Mouse (Mus musculus) neural tube, embryonic 15.5 days (tissue): ENCODE data around the gene Lamc3. TPM values are rescaled to one million over a fixed set of nuclear protein-coding genes. Genes with fewer than 3 reads are reported as not detected.
"Not testable (repeated sequence)": the region's sequence is repeated elsewhere in the genome, so short reads cannot be mapped to it uniquely, and the experiment has no call there.

Source experiments
- ATAC-seq: fragments of 200-750 bp; cut with Nextera tagmentation; 2 replicates; pipeline ENCODE4 v1.8.0; 2017; ENCODE audit warnings: mild to moderate bottlenecking, moderate TSS enrichment, moderate library complexity; ENCODE audit not compliant: low FRiP score
- H3K27ac ChIP-seq: fragments of 300-500 bp; sonication (generic); replicated peaks from 2 replicates; pipeline ENCODE4 v1.5.1; 2015; ENCODE audit warnings: mild to moderate bottlenecking, inconsistent platforms
- H3K27me3 ChIP-seq: fragments of 300-500 bp; sonication (generic); replicated peaks from 2 replicates; pipeline ENCODE4 v1.6.1; 2015; ENCODE audit warnings: inconsistent platforms
- H3K36me3 ChIP-seq: fragments of 300-500 bp; sonication (generic); 2 replicates; pipeline ENCODE4 v1.6.1; 2015; ENCODE audit warnings: inconsistent platforms
- H3K4me1 ChIP-seq: fragments of 300-500 bp; sonication (generic); 2 replicates; pipeline ENCODE4 v1.6.1; 2015; ENCODE audit warnings: inconsistent platforms
- H3K4me2 ChIP-seq: fragments of 300-500 bp; sonication (generic); 2 replicates; pipeline ENCODE4 v1.6.1; 2015; ENCODE audit warnings: inconsistent platforms, mild to moderate bottlenecking, moderate library complexity
- H3K4me3 ChIP-seq: fragments of 300-500 bp; sonication (generic); replicated peaks from 2 replicates; pipeline ENCODE4 v1.5.1; 2015; ENCODE audit warnings: mild to moderate bottlenecking, inconsistent platforms
- H3K9ac ChIP-seq: fragments of 300-500 bp; sonication (generic); replicated peaks from 2 replicates; pipeline ENCODE4 v1.6.1; 2015; ENCODE audit warnings: mild to moderate bottlenecking, inconsistent platforms
- H3K9me3 ChIP-seq: fragments of 300-500 bp; sonication (generic); replicated peaks from 2 replicates; pipeline ENCODE4 v1.6.1; 2016; ENCODE audit warnings: inconsistent platforms
- WGBS: fragments of 180-500 bp; shearing (Covaris S2); methylation state at CpG from one replicate; pipeline ENCODE4 v1.1.7; 2015; ENCODE audit warnings: mixed read lengths; 5-methylcytosine and 5-hydroxymethylcytosine counted together
- polyA plus RNA-seq: library from polyadenylated mRNA; unstranded; fragments of >200 nt; fragmentation: Nextera tagmentation; extraction: Ambion mirVana; gene quantifications from 2 replicates; pipeline ENCODE4 v1.2.1, GENCODE M21; 2015

The Lamc3 gene
- polyA plus RNA-seq, 1 experiment from 2014 or later = 4.1 TPM

DNA sequence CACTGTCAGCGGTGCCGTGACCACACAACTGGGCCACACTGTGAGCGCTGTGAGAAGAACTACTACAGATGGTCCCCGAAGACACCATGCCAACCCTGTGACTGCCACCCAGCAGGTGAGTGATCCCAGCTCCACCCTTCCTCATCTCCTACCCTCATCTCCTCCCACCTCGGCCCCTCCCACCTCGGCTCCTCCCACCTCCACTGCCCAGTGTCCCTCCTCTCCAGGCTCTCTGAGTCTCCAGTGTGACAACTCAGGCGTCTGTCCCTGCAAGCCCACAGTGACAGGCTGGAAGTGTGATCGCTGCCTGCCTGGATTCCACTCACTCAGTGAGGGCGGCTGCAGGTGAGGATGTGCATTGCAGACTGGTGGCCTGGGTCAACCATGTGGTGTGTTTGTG, 18.6 kb downstream of the Lamc3 start:
- 0 out of 2 replicates have a peak, but pooled peaks cover 4% of the 10 kb centered on the region for H3K4me1 ChIP-seq
- no peak overlapping the region for H3K4me2 ChIP-seq
- H3K27me3 ChIP-seq = peaks cover 4% of the 10 kb centered on the region; the same call in 1 of the 2 replicates
- no peak overlapping the region for H3K9ac ChIP-seq
- H3K27ac ChIP-seq = no peak overlapping the region
- no peak overlapping the region for H3K4me3 ChIP-seq
- 52% methylated on average over 9 of the region's 9 CpGs for WGBS
- ATAC-seq = no peak; the same call in 1 of the 2 replicates
- no peaks in the 10 kb centered on the region for H3K9me3 ChIP-seq
- no peaks in the 10 kb centered on the region for H3K36me3 ChIP-seq

DNA sequence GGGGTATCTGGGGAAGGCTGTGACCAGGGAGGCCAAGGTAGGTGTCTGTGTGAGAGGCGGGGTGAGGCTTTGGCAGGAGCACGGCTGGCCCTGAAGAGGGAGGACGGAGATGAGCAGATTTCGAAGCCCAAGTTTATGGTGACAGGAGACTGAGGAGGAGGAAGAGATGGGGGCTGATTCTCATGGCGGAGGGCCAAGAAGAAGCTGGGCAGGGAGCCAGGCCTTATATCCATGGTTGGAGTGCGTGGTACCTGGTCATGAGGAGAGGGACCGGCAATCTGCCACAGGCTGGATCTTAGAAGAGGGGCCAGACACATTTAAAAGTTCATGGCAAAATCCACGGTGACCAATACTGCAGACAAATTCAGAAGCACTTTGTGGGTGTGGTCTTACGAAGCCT, 19.3 kb downstream of the Lamc3 start:
- H3K9ac ChIP-seq = no peak overlapping the region
- 71% methylated on average over 9 of the region's 9 CpGs for WGBS
- no peak overlapping the region for H3K4me3 ChIP-seq
- H3K27ac ChIP-seq = no peak overlapping the region
- ATAC-seq = no peak
- 0 out of 2 replicates have a peak, but pooled peaks cover 4% of the 10 kb centered on the region for H3K4me1 ChIP-seq
- no peaks in the 10 kb centered on the region for H3K36me3 ChIP-seq
- no peaks in the 10 kb centered on the region for H3K9me3 ChIP-seq
- no peak overlapping the region for H3K4me2 ChIP-seq
- H3K27me3 ChIP-seq = peaks cover 4% of the 10 kb centered on the region; the same call in 1 of the 2 replicates

DNA sequence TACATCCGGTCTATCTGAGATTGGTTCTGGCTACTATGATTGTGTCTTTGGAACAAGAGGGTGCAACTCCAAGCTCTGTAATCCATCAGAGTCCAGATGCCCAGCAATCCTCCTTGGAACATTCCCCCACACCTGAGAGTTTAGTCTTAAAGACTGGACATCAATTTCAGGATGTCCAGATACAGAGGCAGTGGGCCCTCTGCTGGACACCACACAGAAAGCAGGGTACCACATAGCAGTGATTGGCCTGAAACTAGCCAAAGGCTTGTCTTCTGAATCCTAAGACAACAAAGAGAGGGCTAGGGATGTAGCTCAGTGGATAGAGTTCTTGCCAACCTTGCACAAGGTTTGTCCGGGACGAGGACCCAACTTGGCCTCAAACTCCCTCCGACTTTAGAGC, 25.5 kb downstream of the Lamc3 start:
- no peaks in the 10 kb centered on the region for H3K9me3 ChIP-seq
- H3K27ac ChIP-seq = no peak overlapping the region
- no peak overlapping the region for H3K4me2 ChIP-seq
- H3K27me3 ChIP-seq = 0 out of 2 replicates have a peak, but pooled peaks cover 7% of the 10 kb centered on the region
- WGBS = 81% methylated on average over 4 of the region's 4 CpGs
- no peak for ATAC-seq
- H3K4me1 ChIP-seq = peaks cover 3% of the 10 kb centered on the region; the same call in 1 of the 2 replicates
- no peaks in the 10 kb centered on the region for H3K36me3 ChIP-seq
- H3K9ac ChIP-seq = no peak overlapping the region
- H3K4me3 ChIP-seq = no peak overlapping the region

DNA sequence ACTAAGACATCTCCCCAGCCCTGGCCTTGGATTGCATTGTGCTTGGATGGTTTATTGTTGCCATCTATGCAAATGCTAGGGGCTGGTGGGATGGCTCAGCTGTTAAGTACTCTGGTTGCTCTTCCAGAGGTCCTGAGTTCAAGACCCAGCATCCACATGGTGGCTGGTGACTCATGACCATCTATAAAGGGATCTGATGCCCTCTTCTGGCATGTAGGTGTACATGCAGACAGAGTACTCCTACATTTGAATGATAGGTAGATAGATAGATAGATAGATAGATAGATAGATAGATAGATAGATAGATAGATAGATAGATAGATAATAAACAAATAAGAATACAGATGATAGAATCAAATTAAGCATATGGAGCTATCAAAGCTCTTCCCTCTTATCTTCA, 27.1 kb downstream of the Lamc3 start:
- H3K27me3 ChIP-seq, H3K9me3 ChIP-seq, H3K36me3 ChIP-seq, H3K4me2 ChIP-seq, H3K4me3 ChIP-seq, H3K27ac ChIP-seq, H3K9ac ChIP-seq, H3K4me1 ChIP-seq, ATAC-seq: not testable (repeated sequence)

DNA sequence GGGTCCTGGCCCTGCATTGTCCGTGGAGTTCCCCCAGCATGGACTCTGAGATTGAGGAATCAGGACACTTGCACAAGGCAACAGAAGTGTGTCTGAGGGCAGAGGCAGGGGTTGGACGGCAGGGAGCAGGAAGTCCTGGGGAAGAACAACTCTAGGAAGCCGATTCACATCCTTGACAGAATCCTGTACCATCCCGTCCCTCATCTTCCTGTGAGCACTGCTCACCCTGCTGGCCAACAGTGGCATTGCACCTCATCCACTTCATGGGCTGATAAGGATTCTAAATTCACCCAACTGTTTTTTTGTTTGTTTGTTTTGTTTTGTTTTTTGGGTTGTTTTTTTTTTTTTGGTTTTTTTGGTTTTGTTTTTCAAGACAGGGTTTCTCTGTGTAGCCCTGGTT, 28.0 kb downstream of the Lamc3 start:
- H3K27ac ChIP-seq = no peak overlapping the region
- H3K4me2 ChIP-seq = no peak overlapping the region
- peaks cover 3% of the 10 kb centered on the region; the same call in 1 of the 2 replicates for H3K4me1 ChIP-seq
- H3K27me3 ChIP-seq = 0 out of 2 replicates have a peak, but pooled peaks cover 7% of the 10 kb centered on the region
- 20% methylated on average over 4 of the region's 4 CpGs for WGBS
- no peaks in the 10 kb centered on the region for H3K36me3 ChIP-seq
- H3K9me3 ChIP-seq = no peaks in the 10 kb centered on the region
- ATAC-seq = no peak
- H3K4me3 ChIP-seq = no peak overlapping the region
- no peak overlapping the region for H3K9ac ChIP-seq

DNA sequence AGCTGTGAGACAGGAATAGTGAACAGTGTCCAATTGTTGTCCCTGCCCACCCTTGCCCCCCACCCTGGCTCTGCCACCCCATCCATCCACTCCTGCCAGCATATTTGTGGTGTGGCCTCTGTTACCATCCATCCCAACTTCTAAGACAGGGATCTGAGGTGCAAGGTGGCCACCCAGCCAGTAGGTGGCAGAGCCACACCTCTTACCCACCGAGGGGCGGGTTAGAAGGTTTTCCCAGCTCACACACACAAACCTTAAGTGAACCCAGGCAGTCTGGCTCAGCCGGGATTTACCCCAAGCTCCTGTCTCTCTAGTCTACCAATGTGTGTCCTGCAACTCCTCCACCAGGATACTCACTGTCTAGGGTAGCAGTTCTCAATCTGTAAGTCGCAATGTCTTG, 30.5 kb downstream of the Lamc3 start:
- H3K9me3 ChIP-seq = no peaks in the 10 kb centered on the region
- no peaks in the 10 kb centered on the region for H3K36me3 ChIP-seq
- ATAC-seq = no peak
- H3K4me2 ChIP-seq = no peak overlapping the region
- 29% methylated on average over 4 of the region's 4 CpGs for WGBS
- peaks cover 3% of the 10 kb centered on the region; the same call in 1 of the 2 replicates for H3K4me1 ChIP-seq
- H3K27ac ChIP-seq = no peak overlapping the region
- no peak overlapping the region for H3K9ac ChIP-seq
- H3K4me3 ChIP-seq = no peak overlapping the region
- H3K27me3 ChIP-seq = peaks cover 7% of the 10 kb centered on the region; the same call in 1 of the 2 replicates

DNA sequence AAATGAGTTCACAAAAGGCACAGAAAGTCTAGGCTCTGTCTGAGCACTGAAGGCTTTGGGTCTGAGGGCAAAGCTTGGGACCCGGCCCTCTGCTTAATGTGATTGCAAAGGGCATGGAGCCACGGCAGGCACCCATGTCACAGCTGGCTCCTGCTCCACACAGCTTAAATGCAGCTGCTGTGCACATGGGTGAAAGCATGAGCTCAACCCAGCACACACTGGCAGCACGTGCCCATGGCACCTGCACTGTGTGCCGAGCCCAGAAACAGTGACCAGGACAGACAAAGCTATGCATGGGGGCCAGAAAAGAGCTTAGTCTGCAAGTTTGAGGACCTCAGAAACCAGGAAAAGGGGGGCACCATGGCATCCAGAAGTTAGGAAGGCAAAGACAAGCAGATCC, 36.6 kb downstream of the Lamc3 start:
- Histone ChIP-seq H3K27me3 (no peaks in the 10 kb centered on the region; the same call in 1 of the 2 replicates), H3K27ac (no peak overlapping the region), H3K4me1 (no peaks in the 10 kb centered on the region), H3K9me3 (no peaks in the 10 kb centered on the region), H3K9ac (no peak overlapping the region), H3K36me3 (no peaks in the 10 kb centered on the region), H3K4me3 (no peak overlapping the region), H3K4me2 (no peak overlapping the region)
- no peak for ATAC-seq
- 78% methylated on average over 4 of the region's 4 CpGs for WGBS

DNA sequence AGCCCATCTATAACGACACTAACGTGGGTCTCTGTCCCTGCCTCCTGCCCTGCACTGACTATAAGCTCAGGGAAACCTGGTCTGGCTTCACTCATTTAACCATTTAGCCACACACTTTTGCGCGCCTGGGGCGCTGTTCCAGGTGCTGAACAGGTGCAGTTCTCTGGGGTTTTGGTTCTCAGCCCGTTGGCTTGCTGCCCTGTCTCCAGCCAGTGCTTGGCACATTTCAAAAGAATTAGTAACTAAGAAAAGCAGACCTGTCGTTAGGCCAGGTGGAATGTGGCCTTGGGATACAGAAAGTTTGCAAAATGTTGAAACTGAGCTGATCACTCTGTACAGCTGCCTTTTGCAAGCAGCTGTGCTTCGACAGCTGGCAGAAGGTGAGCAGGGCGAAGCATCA, 37.7 kb downstream of the Lamc3 start:
- ATAC-seq = no peak
- no peak overlapping the region for H3K4me3 ChIP-seq
- no peak overlapping the region for H3K9ac ChIP-seq
- no peak overlapping the region for H3K27ac ChIP-seq
- H3K4me1 ChIP-seq = no peaks in the 10 kb centered on the region
- H3K9me3 ChIP-seq = no peaks in the 10 kb centered on the region
- H3K27me3 ChIP-seq = no peaks in the 10 kb centered on the region; the same call in 1 of the 2 replicates
- WGBS = 31% methylated on average over 9 of the region's 9 CpGs
- H3K4me2 ChIP-seq = no peak overlapping the region
- H3K36me3 ChIP-seq = no peaks in the 10 kb centered on the region

DNA sequence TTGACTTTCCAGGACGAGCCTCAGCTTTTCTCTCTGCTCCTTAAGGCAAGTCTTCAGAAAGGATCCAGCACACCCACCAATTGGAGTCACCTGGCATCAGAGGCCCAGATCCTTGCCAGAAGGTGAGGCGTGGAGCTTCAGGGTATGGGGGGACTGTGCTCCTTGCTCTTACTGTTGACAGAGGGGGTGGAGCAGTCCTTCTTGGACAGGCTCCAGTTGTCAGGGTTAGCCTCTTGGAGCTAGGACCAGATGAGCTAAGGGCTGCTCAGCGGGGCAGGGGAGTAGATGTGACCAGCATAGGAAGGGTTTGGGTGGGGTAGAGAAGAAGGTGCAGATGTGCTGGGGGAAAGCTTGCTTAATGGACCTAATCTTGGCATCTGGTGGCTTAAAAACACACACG, 38.8 kb downstream of the Lamc3 start:
- H3K4me1 ChIP-seq = no peaks in the 10 kb centered on the region
- H3K36me3 ChIP-seq = no peaks in the 10 kb centered on the region
- H3K9me3 ChIP-seq = no peaks in the 10 kb centered on the region
- no peaks in the 10 kb centered on the region; the same call in 1 of the 2 replicates for H3K27me3 ChIP-seq
- no peak overlapping the region for H3K27ac ChIP-seq
- H3K4me2 ChIP-seq = no peak overlapping the region
- H3K4me3 ChIP-seq = no peak overlapping the region
- no peak for ATAC-seq
- no peak overlapping the region for H3K9ac ChIP-seq
- 56% methylated on average over 4 of the region's 4 CpGs for WGBS

DNA sequence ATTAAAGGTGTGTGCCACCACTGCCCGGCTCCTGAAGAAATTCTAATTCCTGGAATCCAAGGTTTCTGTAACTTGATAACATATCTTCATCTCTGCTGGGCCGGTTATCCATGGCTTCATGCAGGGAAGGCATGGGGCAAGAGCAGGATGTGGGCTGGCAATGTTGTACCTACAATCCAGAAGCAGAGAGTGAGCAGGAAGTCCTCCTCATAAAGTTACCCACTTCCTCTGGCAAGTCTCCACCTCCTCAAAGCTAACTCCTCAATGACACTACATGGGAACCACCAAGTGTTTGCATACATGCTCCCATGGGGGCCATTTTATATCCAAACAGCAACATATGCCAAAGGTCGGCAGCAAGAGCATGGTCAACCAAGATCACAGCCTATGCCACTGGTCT, 42.6 kb downstream of the Lamc3 start:
- Histone ChIP-seq H3K27me3 (no peaks in the 10 kb centered on the region), H3K27ac (no peak overlapping the region), H3K9ac (no peak overlapping the region), H3K4me1 (no peaks in the 10 kb centered on the region), H3K4me3 (no peak overlapping the region), H3K4me2 (no peak overlapping the region), H3K36me3 (no peaks in the 10 kb centered on the region), H3K9me3 (no peaks in the 10 kb centered on the region)
- WGBS = 93% methylated on average over 3 of the region's 3 CpGs
- no peak for ATAC-seq

DNA sequence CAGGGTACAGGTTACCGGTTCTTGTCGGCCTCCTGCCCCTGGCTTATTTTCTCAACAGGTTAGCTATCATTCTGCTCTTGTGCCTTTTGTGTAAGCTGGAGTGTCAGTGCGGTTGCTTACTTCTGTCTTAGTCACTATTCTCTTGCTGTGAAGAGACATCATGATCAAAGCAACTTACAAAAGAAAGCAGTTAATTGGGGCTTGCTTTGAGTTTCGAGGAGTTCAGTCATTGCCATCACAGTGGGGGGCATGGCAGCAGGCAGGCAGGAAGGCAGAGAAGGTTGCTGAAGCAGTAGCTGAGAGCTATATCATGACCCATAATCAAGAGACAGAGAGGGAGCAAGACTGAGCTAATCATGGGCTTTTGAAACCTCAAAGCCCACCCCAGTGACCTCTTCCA, 47.5 kb downstream of the Lamc3 start:
- no peak overlapping the region for H3K4me2 ChIP-seq
- H3K9ac ChIP-seq = no peak overlapping the region
- H3K27me3 ChIP-seq = no peaks in the 10 kb centered on the region
- no peaks in the 10 kb centered on the region for H3K36me3 ChIP-seq
- 13% methylated on average over 4 of the region's 4 CpGs for WGBS
- no peak for ATAC-seq
- no peak overlapping the region for H3K4me3 ChIP-seq
- no peak overlapping the region for H3K27ac ChIP-seq
- no peaks in the 10 kb centered on the region for H3K4me1 ChIP-seq
- no peaks in the 10 kb centered on the region for H3K9me3 ChIP-seq

DNA sequence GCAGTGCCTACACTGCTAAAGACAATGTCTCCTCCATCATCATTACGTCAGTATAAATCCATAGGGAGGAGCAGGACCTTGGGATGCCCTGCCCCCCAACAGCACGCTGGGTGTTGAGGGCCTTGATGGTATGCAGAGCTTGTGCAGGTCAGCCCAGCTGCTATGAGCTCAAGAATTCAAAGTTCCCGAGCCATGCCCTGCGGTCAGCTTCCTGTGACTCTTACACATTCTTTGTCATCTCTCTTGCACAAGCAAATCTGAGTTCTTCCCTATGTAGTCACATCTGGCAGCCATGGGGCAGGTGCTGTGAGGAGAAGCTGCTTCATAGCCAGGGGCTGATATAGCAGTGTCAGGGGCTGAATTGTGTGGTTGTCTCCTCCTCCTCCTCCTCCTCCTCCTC, 48.0 kb downstream of the Lamc3 start:
- Histone ChIP-seq H3K27ac (no peak overlapping the region), H3K4me1 (no peaks in the 10 kb centered on the region)
- ATAC-seq = no peak

DNA sequence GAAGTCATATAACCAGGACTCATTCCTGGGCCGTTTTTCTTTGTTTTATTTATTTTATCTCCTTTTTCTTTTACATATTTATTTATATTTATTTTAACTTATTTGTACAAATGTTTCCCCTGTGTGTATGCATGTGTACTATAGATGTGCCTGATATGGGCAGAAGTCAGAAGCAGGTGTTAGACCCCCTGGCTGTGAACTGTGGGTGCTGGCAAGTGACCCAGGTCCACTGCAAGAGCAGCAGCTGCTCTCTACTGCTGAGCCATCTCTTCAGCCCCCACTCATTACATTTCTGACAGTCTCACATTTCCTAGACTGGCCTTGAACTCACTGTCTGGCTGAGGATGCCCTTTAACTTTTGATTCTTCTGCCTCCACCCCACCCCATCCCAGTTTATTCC, 51.2 kb downstream of the Lamc3 start:
- ATAC-seq = no peak
- Histone ChIP-seq H3K4me1 (no peaks in the 10 kb centered on the region), H3K4me3 (no peak overlapping the region), H3K27ac (no peak overlapping the region), H3K9ac (no peak overlapping the region), H3K36me3 (no peaks in the 10 kb centered on the region), H3K27me3 (no peaks in the 10 kb centered on the region), H3K4me2 (no peak overlapping the region), H3K9me3 (no peaks in the 10 kb centered on the region)
- WGBS = 91% methylated on average over 1 of the region's 1 CpGs

More for the DNA sequence above, 48.0 kb downstream of the Lamc3 start:
- Histone ChIP-seq H3K36me3 (no peaks in the 10 kb centered on the region), H3K27me3 (no peaks in the 10 kb centered on the region), H3K9me3 (no peaks in the 10 kb centered on the region), H3K4me2 (no peak overlapping the region), H3K9ac (no peak overlapping the region), H3K4me3 (no peak overlapping the region)
- 15% methylated on average over 4 of the region's 4 CpGs for WGBS
